Mouse (Mus musculus) bone marrow macrophage, adult 2 months (primary cell): ENCODE measurements at regions not wholly inside any gene's neighbourhood (a gene's known extent, or its start where the extent isn't known, plus 50 kb on each side); places are given as distances from the start of the nearest gene placed in this dataset.

Source experiments
- CTCF ChIP-seq: IDR thresholded peaks from 2 replicates; pipeline ENCODE4 v1.5.1; 2012; ENCODE audit warnings: low read depth, mild to moderate bottlenecking, low read length, moderate library complexity
- POLR2A ChIP-seq: IDR thresholded peaks from 2 replicates; pipeline ENCODE4 v1.6.1; 2012; ENCODE audit warnings: mild to moderate bottlenecking, low read depth, low read length, borderline replicate concordance

DNA sequence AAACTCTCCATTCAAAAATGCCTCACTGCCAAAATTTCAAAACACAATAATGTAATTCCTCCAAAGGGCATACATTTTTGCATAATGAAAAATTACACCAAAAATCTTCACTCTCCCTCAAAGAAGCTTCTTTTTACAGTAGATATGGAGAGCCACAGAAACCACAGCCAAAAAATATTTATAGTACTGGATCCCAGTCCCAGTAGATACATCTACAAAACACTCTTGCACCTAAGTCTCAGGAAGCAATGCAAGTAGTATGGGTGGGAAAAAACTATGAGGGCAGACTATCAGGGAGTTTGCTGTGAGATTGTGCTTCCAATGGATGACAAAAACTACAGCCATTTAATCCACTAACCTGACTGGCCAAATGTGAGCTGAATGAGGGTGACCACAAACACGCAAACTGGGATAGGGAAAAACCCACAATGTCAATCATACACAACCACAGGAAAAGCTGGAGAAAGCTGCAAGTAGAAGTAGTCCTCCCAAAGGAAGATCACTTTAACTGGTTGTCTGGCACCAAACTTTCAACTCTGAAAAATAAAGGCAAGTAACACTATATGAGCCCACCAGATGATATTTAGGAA lies 189.2 kb downstream of the 4930474N05Rik start:
- TF ChIP-seq CTCF (no peak), POLR2A (no peak)
